Mouse (Mus musculus) ES-E14 (cell line): ENCODE results near the gene Irak2.

Experiments used
- HCFC1 ChIP-seq: IDR thresholded peaks from 2 replicates; pipeline ENCODE4 v1.6.1; 2012; ENCODE audit warnings: low read length, inconsistent platforms, borderline replicate concordance; ENCODE audit not compliant: insufficient read depth
- MAFK ChIP-seq: IDR thresholded peaks from 2 replicates; pipeline ENCODE4 v1.6.1; 2014; ENCODE audit warnings: mild to moderate bottlenecking, low read depth, low read length, inconsistent platforms; ENCODE audit not compliant: insufficient read depth
- ZC3H11A ChIP-seq: IDR thresholded peaks from 2 replicates; pipeline ENCODE4 v1.6.1; 2012; ENCODE audit warnings: low read depth, mild to moderate bottlenecking, inconsistent platforms, low read length, borderline replicate concordance

DNA sequence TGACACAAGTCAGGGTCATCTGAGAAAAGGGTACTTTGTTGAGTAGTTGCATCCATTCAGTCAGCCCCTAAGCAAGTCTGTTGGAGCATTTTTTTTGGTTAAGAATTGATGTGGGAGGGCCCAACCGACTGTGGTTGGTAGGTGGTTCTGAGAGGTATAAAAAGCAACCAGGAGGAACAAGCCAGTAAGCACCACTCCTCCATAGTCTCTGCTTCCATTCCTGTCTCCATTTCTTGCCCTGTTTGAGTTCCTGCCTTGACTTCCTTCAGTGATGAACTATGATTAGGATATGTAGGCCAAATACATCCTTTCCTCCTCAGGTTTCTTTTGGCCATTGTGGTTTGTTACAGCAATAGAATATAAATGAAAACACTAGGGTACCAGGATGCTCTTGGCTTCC is 104.8 kb downstream of the Irak2 start:
- TF ChIP-seq ZC3H11A: no peak
- TF ChIP-seq HCFC1: no peak
- no peak for TF ChIP-seq MAFK
